Mouse (Mus musculus) stomach, postnatal 0 days (tissue): ENCODE data around the gene Sh3glb2. TPM values are rescaled to one million over a fixed set of nuclear protein-coding genes. Genes with fewer than 3 reads are reported as not detected.

Experiments used
- ATAC-seq: fragments of 200-750 bp; cut with Nextera tagmentation; 2 replicates; pipeline ENCODE4 v1.8.0; 2017; ENCODE audit not compliant: low FRiP score, low TSS enrichment
- DNase-seq: peaks from one replicate; pipeline ENCODE4 v3.0.0-alpha.2; 2016; ENCODE audit warnings: low spot score
- H3K27ac ChIP-seq: fragments of 300-500 bp; sonication (generic); replicated peaks from 2 replicates; pipeline ENCODE4 v1.5.1; 2014; ENCODE audit warnings: mild to moderate bottlenecking, control low read depth
- H3K27me3 ChIP-seq: fragments of 300-500 bp; sonication (generic); 2 replicates; pipeline ENCODE4 v1.6.1; 2014; ENCODE audit warnings: low read length; ENCODE audit not compliant: control insufficient read depth, insufficient read depth
- H3K36me3 ChIP-seq: fragments of 300-500 bp; sonication (generic); 2 replicates; pipeline ENCODE4 v1.6.1; 2014; ENCODE audit warnings: low read length, mixed read lengths; ENCODE audit not compliant: control insufficient read depth, insufficient read depth
- H3K4me1 ChIP-seq: fragments of 300-500 bp; sonication (generic); replicated peaks from 2 replicates; pipeline ENCODE4 v1.6.1; 2014; ENCODE audit warnings: antibody characterized with exemption; ENCODE audit not compliant: control insufficient read depth, insufficient read depth
- H3K4me2 ChIP-seq: fragments of 300-500 bp; sonication (generic); replicated peaks from 2 replicates; pipeline ENCODE4 v1.6.1; 2014; ENCODE audit warnings: low read depth, mild to moderate bottlenecking, control low read depth, moderate library complexity
- H3K4me3 ChIP-seq: fragments of 300-500 bp; sonication (generic); 2 replicates; pipeline ENCODE4 v1.5.1; 2014; ENCODE audit warnings: low read depth, low read length, control low read depth
- H3K9ac ChIP-seq: fragments of 300-500 bp; sonication (generic); 2 replicates; pipeline ENCODE4 v1.6.1; 2014; ENCODE audit warnings: mild to moderate bottlenecking, low read length, control low read depth, mixed read lengths
- H3K9me3 ChIP-seq: fragments of 300-500 bp; sonication (generic); 2 replicates; pipeline ENCODE4 v1.6.1; 2016; ENCODE audit warnings: low read length; ENCODE audit not compliant: control insufficient read depth
- CTCF ChIP-seq: IDR thresholded peaks from 2 replicates; pipeline ENCODE4 v1.5.1; 2016; ENCODE audit warnings: antibody characterized with exemption, low read depth, mild to moderate bottlenecking, moderate library complexity
- EP300 ChIP-seq: optimal IDR thresholded peaks from 2 replicates; pipeline ENCODE3; 2016; ENCODE audit warnings: antibody characterized with exemption
- WGBS: fragments of 180-500 bp; shearing (Covaris S2); extraction: QIAGEN DNeasy Blood & Tissue Kit; methylation state at CpG from one replicate; pipeline ENCODE4 v1.1.7; 2014; 5-methylcytosine and 5-hydroxymethylcytosine counted together
- polyA plus RNA-seq: library from polyadenylated mRNA; unstranded; fragments of >200 nt; fragmentation: Nextera tagmentation; extraction: Ambion mirVana; gene quantifications from 2 replicates; pipeline ENCODE4 v1.2.1, GENCODE M21; 2015

Gene Sh3glb2
- polyA plus RNA-seq, 1 experiment from 2014 or later: 84.9 TPM

DNA sequence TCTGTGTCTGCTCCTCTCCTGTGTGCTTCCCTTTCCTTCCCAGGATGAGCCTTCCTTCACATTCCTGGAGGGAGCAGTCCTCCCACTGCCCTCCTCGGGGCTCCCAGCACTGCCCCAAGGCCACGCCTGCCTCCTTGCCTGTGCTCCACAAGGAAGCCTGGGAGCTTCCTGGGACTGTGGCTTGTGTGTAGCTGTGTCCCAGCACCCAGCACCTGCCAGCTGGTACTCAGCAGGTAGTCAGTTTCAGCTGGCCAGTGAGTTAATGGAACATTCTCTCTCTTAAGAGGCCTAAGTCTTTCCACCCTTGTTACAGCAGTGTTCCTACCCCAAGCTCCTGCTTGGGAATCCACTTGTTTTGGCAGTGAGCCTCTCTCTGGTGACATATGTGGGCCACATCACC is 43.7 kb upstream of the Sh3glb2 start:
- H3K36me3 ChIP-seq: peaks cover 17% of the 10 kb centered on the region
- TF ChIP-seq EP300 (no peak), CTCF (no peak)

DNA sequence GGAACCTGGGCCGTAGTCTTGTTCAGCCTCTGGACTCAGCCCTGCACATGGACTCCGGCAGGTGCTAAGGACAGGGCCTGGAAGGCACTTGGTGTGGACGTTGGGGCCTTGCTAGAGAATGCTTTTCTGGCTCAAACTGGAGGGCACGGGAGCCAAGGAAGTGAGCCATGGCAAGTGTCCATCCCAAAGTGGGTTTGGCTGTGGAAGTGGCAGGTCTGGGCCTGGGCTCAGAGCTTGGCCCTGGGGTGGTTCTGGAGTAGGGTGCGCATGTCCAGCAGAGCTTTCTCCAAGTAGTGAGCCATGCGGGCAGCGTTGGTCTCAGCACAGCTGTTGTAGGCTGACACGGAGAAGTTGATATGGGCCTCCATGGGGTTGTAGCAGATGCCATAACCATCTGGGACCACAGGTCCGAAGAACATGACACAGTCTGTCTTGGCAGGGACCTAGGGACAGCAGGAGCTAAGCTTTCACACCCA is 43.3 kb upstream of the Sh3glb2 start:
- Histone ChIP-seq H3K4me3 (no peak overlapping the region), H3K4me1 (no peaks in the 10 kb centered on the region), H3K36me3 (peaks cover 17% of the 10 kb centered on the region), H3K27me3 (no peaks in the 10 kb centered on the region), H3K9ac (no peak overlapping the region), H3K9me3 (no peaks in the 10 kb centered on the region), H3K27ac (no peak overlapping the region), H3K4me2 (no peak overlapping the region)
- DNase-seq (no peak), ATAC-seq (no peak)
- TF ChIP-seq CTCF (no peak), EP300 (no peak)
- 88% methylated on average over 9 of the region's 9 CpGs for WGBS

More for the DNA sequence above, 43.7 kb upstream of the Sh3glb2 start:
- H3K4me2 ChIP-seq: no peak overlapping the region
- DNase-seq: no peak
- H3K4me1 ChIP-seq: no peaks in the 10 kb centered on the region
- H3K9ac ChIP-seq: no peak overlapping the region
- 73% methylated on average over 2 of the region's 2 CpGs for WGBS
- H3K4me3 ChIP-seq: no peak overlapping the region
- H3K27me3 ChIP-seq: no peaks in the 10 kb centered on the region
- no peak for ATAC-seq
- H3K9me3 ChIP-seq: no peaks in the 10 kb centered on the region
- H3K27ac ChIP-seq: no peak overlapping the region

DNA sequence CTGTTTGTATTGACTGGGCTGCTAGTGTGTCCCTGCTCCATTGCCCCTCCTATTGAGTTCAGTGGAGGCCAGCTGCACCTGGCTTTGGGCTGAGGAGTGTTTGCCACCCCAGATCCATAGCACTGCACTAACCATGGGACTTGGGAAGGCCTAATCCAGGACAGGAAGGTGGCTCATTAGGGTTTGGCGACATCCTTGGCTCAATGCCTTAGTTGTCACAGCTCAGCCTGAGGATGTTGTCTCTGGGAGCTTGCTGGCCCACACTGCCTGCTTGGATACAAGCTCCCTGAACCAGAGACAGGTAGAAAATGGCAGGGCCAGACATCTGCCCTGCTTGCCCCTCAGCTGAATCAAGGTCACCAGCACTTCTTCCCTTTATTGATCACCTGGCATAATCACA is 42.4 kb upstream of the Sh3glb2 start:
- no peak overlapping the region for H3K27ac ChIP-seq
- H3K9me3 ChIP-seq: no peaks in the 10 kb centered on the region
- 88% methylated on average over 1 of the region's 1 CpGs for WGBS
- H3K4me2 ChIP-seq: no peak overlapping the region
- TF ChIP-seq CTCF: no peak
- peaks cover 21% of the 10 kb centered on the region for H3K36me3 ChIP-seq
- no peak overlapping the region for H3K9ac ChIP-seq
- no peak overlapping the region for H3K4me3 ChIP-seq
- no peaks in the 10 kb centered on the region for H3K4me1 ChIP-seq
- no peak for ATAC-seq
- no peak for DNase-seq
- H3K27me3 ChIP-seq: no peaks in the 10 kb centered on the region

DNA sequence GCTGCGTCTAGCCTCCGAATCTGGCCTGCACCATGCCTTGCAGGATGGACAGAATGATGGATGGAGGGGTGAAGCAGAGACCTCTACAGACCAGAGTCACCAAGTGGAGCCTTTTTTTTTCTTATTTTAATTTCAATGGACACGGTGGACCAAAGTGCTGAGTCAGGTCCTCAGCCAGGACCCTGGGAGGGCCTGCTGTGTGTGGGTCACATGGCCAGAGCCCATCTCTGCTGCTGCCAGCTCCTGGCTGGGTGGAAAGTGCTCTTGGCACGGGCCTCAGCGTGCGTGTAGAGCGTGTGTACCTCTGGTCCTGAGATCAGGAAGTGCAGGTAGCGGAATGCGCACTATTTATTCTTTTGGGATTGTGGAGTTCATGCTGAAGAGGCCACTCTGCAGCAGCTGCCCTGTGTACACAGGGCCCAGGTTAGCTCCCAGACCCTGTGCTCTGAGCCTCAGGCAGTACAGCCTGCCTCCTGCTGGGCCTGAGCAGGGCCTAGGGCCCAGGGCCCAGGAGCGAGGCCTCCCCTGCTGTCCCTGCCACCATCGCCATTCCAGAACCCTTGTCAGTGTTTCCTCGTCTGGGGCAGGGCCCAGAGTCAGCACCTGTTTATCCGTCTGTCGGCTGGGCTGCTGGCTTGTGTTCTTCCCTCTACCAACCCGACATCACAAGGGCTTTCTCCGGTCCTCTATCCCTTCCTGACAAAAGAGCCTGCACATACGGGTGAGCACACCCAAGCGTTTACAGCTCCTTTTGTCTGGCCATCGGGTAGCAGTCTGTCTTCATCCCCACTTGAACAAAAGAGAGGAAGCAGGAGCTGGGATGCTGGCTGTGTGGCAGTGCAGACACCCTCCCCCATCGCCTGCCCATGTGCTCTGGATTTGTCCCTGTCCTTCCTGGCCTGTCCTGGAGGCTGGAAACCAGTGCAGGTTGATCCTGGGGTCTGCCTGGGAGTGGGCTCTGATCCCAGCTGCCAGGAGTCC is 40.3 kb upstream of the Sh3glb2 start:
- peak; percentile 45; the same call in 1 of the 2 replicates for ATAC-seq
- Histone ChIP-seq H3K36me3 (peaks cover 17% of the 10 kb centered on the region), H3K4me2 (no peak overlapping the region), H3K9ac (no peak overlapping the region; the same call in 1 of the 2 replicates), H3K27ac (0 out of 2 replicates have a peak overlapping the region, but pooled peaks have one; percentile 36), H3K4me1 (no peaks in the 10 kb centered on the region), H3K27me3 (no peaks in the 10 kb centered on the region), H3K9me3 (no peaks in the 10 kb centered on the region), H3K4me3 (no peak overlapping the region)
- TF ChIP-seq EP300 (no peak), CTCF (peak; percentile 16; the same call in 1 of the 2 replicates)
- 54% methylated on average over 20 of the region's 20 CpGs for WGBS
- DNase-seq: no peak

DNA sequence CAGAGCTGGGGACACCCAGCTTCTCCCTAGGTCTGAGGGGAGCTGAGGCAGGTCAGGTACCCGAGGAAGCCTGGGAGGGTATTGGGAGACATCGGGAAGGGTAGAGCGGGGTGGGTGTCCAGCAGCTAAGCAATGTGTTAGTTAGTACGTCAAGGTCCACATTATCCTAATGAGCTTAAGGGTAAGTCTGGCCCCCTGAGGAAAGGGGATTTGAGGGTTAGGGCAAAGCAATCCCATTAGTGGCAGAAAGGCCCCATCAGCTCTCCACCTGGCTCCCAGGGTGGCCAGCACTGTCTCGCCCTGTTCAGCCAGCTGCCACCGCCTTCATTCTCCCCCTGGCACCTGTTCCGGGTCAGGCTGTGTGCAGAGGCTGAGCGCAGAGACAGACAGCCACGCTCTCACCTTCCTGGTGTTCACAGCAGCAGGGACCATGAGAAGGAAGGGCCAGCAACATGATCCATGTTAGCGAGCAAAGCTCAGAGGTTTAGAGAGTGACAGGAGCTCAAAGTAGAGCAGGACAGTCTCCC is 38.9 kb upstream of the Sh3glb2 start:
- no peak for ATAC-seq
- 84% methylated on average over 10 of the region's 10 CpGs for WGBS
- H3K36me3 ChIP-seq: peaks cover 14% of the 10 kb centered on the region
- H3K27me3 ChIP-seq: no peaks in the 10 kb centered on the region
- H3K4me3 ChIP-seq: no peak overlapping the region
- no peak overlapping the region for H3K4me2 ChIP-seq
- TF ChIP-seq EP300 (no peak), CTCF (no peak)
- H3K4me1 ChIP-seq: peaks cover 4% of the 10 kb centered on the region; the same call in 1 of the 2 replicates
- H3K9ac ChIP-seq: no peak overlapping the region
- H3K9me3 ChIP-seq: no peaks in the 10 kb centered on the region
- DNase-seq: no peak
- no peak overlapping the region for H3K27ac ChIP-seq
